Mouse (Mus musculus): Measurements from ENCODE around the gene Cdh22. TPM values are rescaled to one million over a fixed set of nuclear protein-coding genes. Genes with fewer than 3 reads are reported as not detected.
A peak's percentile ranks its signal among the peaks of the same experiment; 100 is the strongest.

Cdh22 gene
- polyA plus RNA-seq, 1 experiment from 2014 or later = 6.4 TPM

- no peak for DNase-seq (ENCODE audit: low spot score, missing footprints)
- Histone ChIP-seq H3K27ac (ENCODE audit: low read depth, low read length) (no peak overlapping the region), H3K4me2 (no peak overlapping the region), H3K4me1 (ENCODE audit: control insufficient read depth, insufficient read depth, low read length) (peaks cover 18% of the 10 kb centered on the region), H3K4me3 (ENCODE audit: low read depth, low read length) (no peak overlapping the region), H3K9ac (ENCODE audit: low read length) (no peak overlapping the region), H3K9me3 (ENCODE audit: control insufficient read depth, low read length) (no peaks in the 10 kb centered on the region), H3K36me3 (ENCODE audit: control insufficient read depth, insufficient read depth, low read length) (no peaks in the 10 kb centered on the region), H3K27me3 (ENCODE audit: control insufficient read depth, insufficient read depth, low read length) (no peaks in the 10 kb centered on the region; the same call in 1 of the 2 replicates)
- WGBS = 78% methylated on average over 6 of the region's 6 CpGs
- ATAC-seq (ENCODE audit: low FRiP score) = no peak
Observed at GRCm38 (mm10) chr2:165205486-165205885, 29.2 kb downstream of the Cdh22 start.

DNA sequence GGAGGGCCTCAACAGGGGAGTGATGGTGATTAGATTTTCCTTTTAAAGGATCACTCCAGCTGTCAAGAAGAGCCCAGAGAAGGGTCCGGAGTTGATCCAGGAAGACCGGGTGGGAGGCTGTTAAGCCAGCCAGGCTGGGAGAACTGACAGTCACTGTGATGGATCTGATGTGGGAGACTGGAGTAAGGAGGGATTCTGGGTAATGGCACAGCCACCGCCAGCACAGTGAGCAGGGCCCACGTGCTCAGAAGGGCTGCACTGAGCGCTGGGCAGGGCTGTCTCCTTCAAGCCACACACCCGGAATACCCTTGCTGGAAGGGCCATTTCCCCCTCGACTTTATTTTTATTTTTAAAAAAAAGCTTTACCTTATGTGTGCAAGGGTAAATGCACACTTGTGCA, 29.7 kb downstream of the Cdh22 start:
- ATAC-seq (ENCODE audit: low FRiP score) = no peak
- Histone ChIP-seq H3K9ac (ENCODE audit: low read length) (no peak overlapping the region), H3K4me2 (no peak overlapping the region), H3K4me1 (ENCODE audit: control insufficient read depth, insufficient read depth, low read length) (peaks cover 16% of the 10 kb centered on the region), H3K27me3 (ENCODE audit: control insufficient read depth, insufficient read depth, low read length) (peaks cover 3% of the 10 kb centered on the region; the same call in 1 of the 2 replicates), H3K27ac (ENCODE audit: low read depth, low read length) (no peak overlapping the region), H3K9me3 (ENCODE audit: control insufficient read depth, low read length) (no peaks in the 10 kb centered on the region), H3K4me3 (ENCODE audit: low read depth, low read length) (no peak overlapping the region), H3K36me3 (ENCODE audit: control insufficient read depth, insufficient read depth, low read length) (no peaks in the 10 kb centered on the region)
- 40% methylated on average over 7 of the region's 7 CpGs for WGBS
- DNase-seq (ENCODE audit: low spot score, missing footprints) = no peak

DNA sequence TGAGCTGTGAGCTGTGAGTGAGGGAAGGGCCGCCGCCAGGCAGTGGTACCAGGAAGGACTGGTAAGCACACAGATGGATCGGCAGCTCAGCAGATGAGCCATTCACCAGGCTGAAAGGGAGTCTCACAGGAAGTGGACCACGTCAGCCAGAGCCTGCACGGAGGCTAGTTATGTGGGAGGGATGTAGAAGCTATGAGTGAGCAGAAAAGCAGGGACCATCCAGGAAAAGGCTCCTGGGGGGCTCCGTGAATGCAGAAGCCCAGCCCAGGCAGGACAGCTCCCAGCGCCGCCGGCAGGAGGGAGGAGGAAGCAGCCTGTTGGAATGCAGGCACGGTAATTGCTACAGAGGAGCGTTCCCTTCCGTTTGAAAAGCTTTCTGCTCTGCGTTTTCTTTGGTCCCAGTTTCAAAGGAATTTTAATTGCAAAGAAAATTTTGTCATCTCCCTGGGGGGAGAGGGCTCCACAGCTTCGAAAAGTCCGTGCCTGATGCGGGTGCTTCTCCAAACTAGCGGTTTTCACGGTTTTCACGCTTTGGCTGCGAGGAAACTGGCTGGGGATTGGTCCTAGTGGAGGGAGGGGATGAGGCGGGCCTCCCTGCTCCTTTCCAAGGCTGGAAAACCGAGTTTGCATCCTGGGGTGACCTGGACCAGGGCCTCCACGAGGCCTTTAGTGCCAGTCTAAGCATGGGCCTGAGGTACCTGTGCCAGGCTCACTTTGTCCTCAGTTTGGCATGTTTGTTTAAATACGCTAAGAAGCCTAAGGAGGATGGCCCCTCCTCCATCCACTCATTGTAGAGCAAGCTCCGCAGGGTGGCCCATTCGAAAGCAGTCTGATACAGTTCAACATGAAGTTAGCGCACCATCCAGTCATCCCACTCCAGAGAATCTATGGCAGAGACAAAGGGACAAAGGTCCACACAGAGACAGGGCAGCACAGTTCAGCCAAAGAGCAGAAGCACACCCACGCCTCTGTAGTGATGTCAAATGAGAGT, 32.6 kb downstream of the Cdh22 start:
- WGBS = 4% methylated on average over 28 of the region's 28 CpGs
- Histone ChIP-seq H3K4me1 (ENCODE audit: control insufficient read depth, insufficient read depth, low read length) (peaks cover 21% of the 10 kb centered on the region), H3K27ac (ENCODE audit: low read depth, low read length) (peak overlapping the region; percentile 27; the same call in 1 of the 2 replicates), H3K9me3 (ENCODE audit: control insufficient read depth, low read length) (no peaks in the 10 kb centered on the region), H3K4me3 (ENCODE audit: low read depth, low read length) (peak overlapping the region; percentile 11), H3K9ac (ENCODE audit: low read length) (peak overlapping the region; percentile 13; the same call in 1 of the 2 replicates), H3K36me3 (ENCODE audit: control insufficient read depth, insufficient read depth, low read length) (no peaks in the 10 kb centered on the region), H3K4me2 (peak overlapping the region; percentile 36), H3K27me3 (ENCODE audit: control insufficient read depth, insufficient read depth, low read length) (peaks cover 7% of the 10 kb centered on the region)
- DNase-seq (ENCODE audit: low spot score, missing footprints) = peak; percentile 93
- peak; percentile 26 for ATAC-seq (ENCODE audit: low FRiP score)

- WGBS = 31% methylated on average over 6 of the region's 6 CpGs
- no peak overlapping the region for H3K4me2 ChIP-seq
- no peaks in the 10 kb centered on the region for H3K36me3 ChIP-seq (ENCODE audit: control insufficient read depth, insufficient read depth, low read length)
- no peak overlapping the region for H3K4me3 ChIP-seq (ENCODE audit: low read depth, low read length)
- H3K4me1 ChIP-seq (ENCODE audit: control insufficient read depth, insufficient read depth, low read length) = peaks cover 33% of the 10 kb centered on the region
- no peak for ATAC-seq (ENCODE audit: low FRiP score)
- no peaks in the 10 kb centered on the region for H3K9me3 ChIP-seq (ENCODE audit: control insufficient read depth, low read length)
- DNase-seq (ENCODE audit: low spot score, missing footprints) = no peak
- H3K27ac ChIP-seq (ENCODE audit: low read depth, low read length) = no peak overlapping the region
- H3K27me3 ChIP-seq (ENCODE audit: control insufficient read depth, insufficient read depth, low read length) = peaks cover 15% of the 10 kb centered on the region
- no peak overlapping the region for H3K9ac ChIP-seq (ENCODE audit: low read length)
Observed at GRCm38 (mm10) chr2:165197546-165197945, 37.1 kb downstream of the Cdh22 start.

DNA sequence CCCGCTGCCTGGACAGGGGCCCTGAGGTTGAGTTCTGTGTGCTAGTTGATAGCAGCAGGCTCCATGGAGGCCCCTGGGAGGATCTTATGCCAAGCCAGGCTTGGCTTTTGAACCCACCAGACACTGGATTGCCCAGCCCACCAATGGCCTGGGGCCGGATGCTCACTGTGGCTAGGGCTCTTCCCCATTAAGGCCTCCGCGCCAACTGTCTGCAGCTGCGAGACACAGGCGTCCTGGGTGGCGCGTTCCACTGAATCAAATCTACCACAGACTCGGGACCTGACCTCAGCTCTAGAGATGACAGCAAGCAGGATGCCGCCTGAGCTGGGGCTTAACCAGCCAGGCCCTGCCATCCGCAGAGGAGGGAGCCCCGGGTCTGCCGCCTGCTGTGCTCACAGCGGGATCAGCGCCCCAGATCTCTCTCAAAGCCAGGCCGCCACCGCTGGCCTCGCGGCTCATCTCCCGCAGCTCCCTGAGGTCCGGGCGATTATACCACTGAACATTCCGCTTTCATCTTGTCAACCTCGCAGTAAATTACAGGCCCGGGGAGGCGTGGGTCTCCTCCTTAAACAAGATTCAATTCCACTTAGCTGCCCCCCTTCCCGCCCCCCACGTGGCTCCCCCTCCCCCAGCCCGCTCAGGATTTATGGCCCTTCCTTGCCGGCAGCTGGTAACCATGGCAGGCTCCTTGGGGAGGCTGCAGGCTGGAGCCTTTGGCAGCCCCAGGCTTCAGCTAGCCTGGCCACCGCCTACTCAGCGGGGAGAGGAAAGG, 39.1 kb downstream of the Cdh22 start:
- Histone ChIP-seq H3K9me3 (ENCODE audit: control insufficient read depth, low read length) (no peaks in the 10 kb centered on the region), H3K4me2 (peak overlapping the region; percentile 10), H3K9ac (ENCODE audit: low read length) (no peak overlapping the region; the same call in 1 of the 2 replicates), H3K27ac (ENCODE audit: low read depth, low read length) (peak overlapping the region; percentile 2; the same call in 1 of the 2 replicates), H3K27me3 (ENCODE audit: control insufficient read depth, insufficient read depth, low read length) (peaks cover 15% of the 10 kb centered on the region), H3K36me3 (ENCODE audit: control insufficient read depth, insufficient read depth, low read length) (no peaks in the 10 kb centered on the region), H3K4me3 (ENCODE audit: low read depth, low read length) (no peak overlapping the region), H3K4me1 (ENCODE audit: control insufficient read depth, insufficient read depth, low read length) (peaks cover 23% of the 10 kb centered on the region)
- ATAC-seq (ENCODE audit: low FRiP score) (peak; percentile 72), DNase-seq (ENCODE audit: low spot score, missing footprints) (peak; percentile 91)
- WGBS = 3% methylated on average over 32 of the region's 32 CpGs

DNA sequence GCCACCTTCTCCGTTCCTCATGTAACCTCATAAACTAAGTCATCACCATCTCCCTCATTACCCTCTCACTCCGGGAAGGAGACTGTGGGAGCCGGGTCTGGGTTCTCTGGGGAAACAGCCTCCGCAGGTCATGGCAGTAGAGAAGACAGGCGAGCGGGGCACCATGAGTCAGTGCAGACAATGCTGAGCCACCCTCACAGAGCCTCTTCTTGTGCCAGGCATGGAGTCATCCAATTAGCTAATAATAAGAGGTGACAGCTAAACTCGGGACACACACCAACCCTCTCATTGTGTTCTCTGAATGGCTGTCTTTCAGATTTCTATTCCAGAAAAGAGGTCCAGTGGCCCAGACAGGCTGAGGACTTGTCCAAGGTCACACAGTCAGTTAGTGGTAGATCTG, 43.2 kb downstream of the Cdh22 start:
- 76% methylated on average over 7 of the region's 7 CpGs for WGBS
- Histone ChIP-seq H3K27ac (ENCODE audit: low read depth, low read length) (no peak overlapping the region), H3K4me1 (ENCODE audit: control insufficient read depth, insufficient read depth, low read length) (peaks cover 16% of the 10 kb centered on the region), H3K9ac (ENCODE audit: low read length) (no peak overlapping the region), H3K36me3 (ENCODE audit: control insufficient read depth, insufficient read depth, low read length) (no peaks in the 10 kb centered on the region), H3K4me3 (ENCODE audit: low read depth, low read length) (no peak overlapping the region), H3K27me3 (ENCODE audit: control insufficient read depth, insufficient read depth, low read length) (peaks cover 7% of the 10 kb centered on the region; the same call in 1 of the 2 replicates), H3K4me2 (no peak overlapping the region), H3K9me3 (ENCODE audit: control insufficient read depth, low read length) (no peaks in the 10 kb centered on the region)
- DNase-seq (ENCODE audit: low spot score, missing footprints) = peak; percentile 76
- ATAC-seq (ENCODE audit: low FRiP score) = no peak

- Histone ChIP-seq H3K27ac (ENCODE audit: low read depth, low read length) (no peak overlapping the region), H3K9ac (ENCODE audit: low read length) (no peak overlapping the region), H3K27me3 (ENCODE audit: control insufficient read depth, insufficient read depth, low read length) (peaks cover 3% of the 10 kb centered on the region; the same call in 1 of the 2 replicates), H3K4me2 (no peak overlapping the region), H3K4me3 (ENCODE audit: low read depth, low read length) (no peak overlapping the region), H3K4me1 (ENCODE audit: control insufficient read depth, insufficient read depth, low read length) (no peaks in the 10 kb centered on the region), H3K9me3 (ENCODE audit: control insufficient read depth, low read length) (no peaks in the 10 kb centered on the region), H3K36me3 (ENCODE audit: control insufficient read depth, insufficient read depth, low read length) (no peaks in the 10 kb centered on the region)
- WGBS = 63% methylated on average over 3 of the region's 3 CpGs
- ATAC-seq (ENCODE audit: low FRiP score) = no peak
- no peak for DNase-seq (ENCODE audit: low spot score, missing footprints)
Observed at GRCm38 (mm10) chr2:165189546-165189945, 45.1 kb downstream of the Cdh22 start.

DNA sequence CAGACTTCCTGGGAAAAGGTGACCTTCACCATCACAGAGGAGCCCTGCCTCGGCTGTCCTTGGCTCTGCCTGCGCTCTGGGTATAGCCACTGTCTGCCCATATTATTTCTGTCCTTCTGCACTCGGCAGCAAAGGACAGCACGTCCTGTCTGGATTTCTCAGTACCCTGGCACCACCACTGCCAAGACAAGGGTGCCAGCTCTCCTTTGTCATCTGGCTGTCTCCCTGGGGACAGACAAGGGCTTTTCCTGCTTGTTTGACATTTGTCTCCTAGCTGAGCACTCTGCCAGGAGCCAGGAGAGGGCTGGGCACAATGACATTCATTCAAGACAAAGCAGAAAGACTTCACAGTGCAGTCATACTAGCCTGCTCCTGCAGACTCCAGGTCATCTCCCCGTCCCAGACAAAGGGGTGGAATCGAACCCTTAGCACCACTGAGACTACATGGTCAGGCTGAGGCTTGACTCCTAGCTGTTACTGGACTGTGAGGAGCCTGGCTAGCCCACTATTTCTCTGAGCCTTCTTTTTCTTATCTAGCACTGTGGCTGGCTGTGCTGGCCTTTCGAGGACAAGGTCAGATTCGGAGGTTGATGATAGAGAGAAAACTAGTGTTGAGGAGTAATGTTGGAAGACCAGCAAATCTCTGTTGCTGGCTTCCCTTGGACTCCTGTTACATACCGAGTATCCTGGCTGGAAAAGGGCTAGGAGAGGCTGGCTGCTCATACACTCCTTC, 46.8 kb downstream of the Cdh22 start:
- Histone ChIP-seq H3K9me3 (ENCODE audit: control insufficient read depth, low read length) (no peaks in the 10 kb centered on the region), H3K4me1 (ENCODE audit: control insufficient read depth, insufficient read depth, low read length) (peaks cover 5% of the 10 kb centered on the region; the same call in 1 of the 2 replicates), H3K9ac (ENCODE audit: low read length) (no peak overlapping the region), H3K27ac (ENCODE audit: low read depth, low read length) (no peak overlapping the region), H3K4me2 (no peak overlapping the region), H3K4me3 (ENCODE audit: low read depth, low read length) (no peak overlapping the region), H3K27me3 (ENCODE audit: control insufficient read depth, insufficient read depth, low read length) (no peaks in the 10 kb centered on the region), H3K36me3 (ENCODE audit: control insufficient read depth, insufficient read depth, low read length) (no peaks in the 10 kb centered on the region)
- WGBS = 85% methylated on average over 9 of the region's 9 CpGs
- DNase-seq (ENCODE audit: low spot score, missing footprints) = no peak
- ATAC-seq (ENCODE audit: low FRiP score) = no peak

All from midbrain, embryonic 11.5 days (tissue).